Mouse (Mus musculus) heart, adult 2 months (tissue): Measurements from ENCODE around the gene Rims3. TPM values are rescaled to one million over a fixed set of nuclear protein-coding genes. Genes with fewer than 3 reads are reported as not detected.

ENCODE experiments used
- DNase-seq, 2 experiments: peaks; one replicate each; pipeline ENCODE4 v3.0.0; 2021
- H3K27ac ChIP-seq: fragments of 200-600 bp; 2 replicates; pipeline ENCODE4 v1.8.1; 2022
- H3K27me3 ChIP-seq: fragments of 200-500 bp; 2 replicates; pipeline ENCODE4 v1.6.1; 2012; ENCODE audit warnings: mild to moderate bottlenecking, low read length, inconsistent platforms, mixed read lengths; ENCODE audit not compliant: control insufficient read depth, insufficient read depth
- H3K36me3 ChIP-seq: fragments of 200-500 bp; 2 replicates; pipeline ENCODE4 v1.6.1; 2012; ENCODE audit warnings: low read length, inconsistent platforms; ENCODE audit not compliant: control insufficient read depth, insufficient read depth
- H3K4me1 ChIP-seq: fragments of 200-500 bp; 2 replicates; pipeline ENCODE4 v1.6.1; 2011; ENCODE audit warnings: low read length; ENCODE audit not compliant: control insufficient read depth, insufficient read depth
- H3K4me3 ChIP-seq: fragments of 200-600 bp; 2 replicates; pipeline ENCODE4 v1.8.1; 2022
- H3K79me2 ChIP-seq: fragments of 200-500 bp; replicated peaks from 2 replicates; pipeline ENCODE4 v1.6.1; 2012; ENCODE audit warnings: mild to moderate bottlenecking, inconsistent platforms, low read length, moderate library complexity, mixed read lengths; ENCODE audit not compliant: control insufficient read depth, insufficient read depth
- H3K9ac ChIP-seq: fragments of 200-500 bp; 2 replicates; pipeline ENCODE4 v1.6.1; 2012; ENCODE audit warnings: low read depth, mild to moderate bottlenecking, control low read depth, inconsistent platforms, low read length, mixed read lengths
- CTCF ChIP-seq: fragments of 200-600 bp; IDR thresholded peaks from 2 replicates; pipeline ENCODE4 v1.8.1; 2022; ENCODE audit warnings: antibody characterized with exemption, mild to moderate bottlenecking, moderate library complexity
- EP300 ChIP-seq: fragments of 200-500 bp; IDR thresholded peaks from 2 replicates; pipeline ENCODE4 v1.6.1; 2011; ENCODE audit warnings: low read depth, low read length, control low read depth; ENCODE audit not compliant: insufficient read depth
- POLR2A ChIP-seq: fragments of 200-500 bp; IDR thresholded peaks from 2 replicates; pipeline ENCODE4 v1.6.1; 2011; ENCODE audit warnings: mild to moderate bottlenecking, low read depth, low read length, control low read depth; ENCODE audit not compliant: insufficient read depth
- WGBS: fragments of 180-500 bp; shearing (Covaris S2); methylation state at CpG from one replicate; pipeline ENCODE4 v1.1.7; 2018; 5-methylcytosine and 5-hydroxymethylcytosine counted together
- intact Hi-C: fragments of 180-260 bp; cut with DNase I; formaldehyde crosslinking; loops from one replicate; pipeline ENCODE4 v1.15.1; 2025
- polyA plus RNA-seq: library from polyadenylated mRNA; depleted of rRNA; stranded (reverse); fragments of >200 nt; gene quantifications from 2 replicates; pipeline ENCODE4 v1.2.3, GENCODE M21; 2012
- total RNA-seq, 2 experiments: library from RNA; stranded (reverse); gene quantifications; 2 replicates each; pipeline ENCODE4 v1.2.3; 2021

The Rims3 gene
- total and polyA plus RNA-seq, 3 experiments: 0.05 to 0.12 (median 0.05) TPM

DNA sequence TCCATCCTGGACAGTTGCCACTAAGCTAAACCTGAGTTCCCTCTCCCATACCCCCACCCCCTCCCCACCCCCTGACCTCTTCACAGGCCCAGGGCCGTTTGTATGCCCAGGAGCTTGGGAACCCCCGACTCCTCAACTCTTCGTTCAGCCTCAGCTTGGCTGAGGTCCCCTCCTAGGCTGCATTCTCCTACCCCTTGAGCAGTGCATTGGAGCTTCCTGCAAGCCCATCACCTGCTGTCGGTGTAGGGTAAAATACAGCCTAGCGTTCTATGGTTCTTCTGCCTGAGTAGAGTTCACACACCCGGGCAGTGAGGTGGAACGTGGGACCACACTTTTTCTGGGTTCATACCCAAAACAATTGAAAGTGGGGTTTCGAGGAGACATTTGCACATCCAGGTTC is 58.8 kb downstream of the Rims3 start:
- no peak for DNase-seq
- intact Hi-C loops: no loop called here
- Histone ChIP-seq H3K79me2 (no peaks in the 10 kb centered on the region), H3K27ac (no peak overlapping the region), H3K36me3 (no peaks in the 10 kb centered on the region), H3K27me3 (no peaks in the 10 kb centered on the region), H3K4me3 (no peak overlapping the region), H3K9ac (no peak overlapping the region), H3K4me1 (no peaks in the 10 kb centered on the region; the same call in 1 of the 2 replicates)
- 60% methylated on average over 8 of the region's 8 CpGs for WGBS
- TF ChIP-seq CTCF: no peak
- no peak for TF ChIP-seq EP300
- TF ChIP-seq POLR2A: no peak

DNA sequence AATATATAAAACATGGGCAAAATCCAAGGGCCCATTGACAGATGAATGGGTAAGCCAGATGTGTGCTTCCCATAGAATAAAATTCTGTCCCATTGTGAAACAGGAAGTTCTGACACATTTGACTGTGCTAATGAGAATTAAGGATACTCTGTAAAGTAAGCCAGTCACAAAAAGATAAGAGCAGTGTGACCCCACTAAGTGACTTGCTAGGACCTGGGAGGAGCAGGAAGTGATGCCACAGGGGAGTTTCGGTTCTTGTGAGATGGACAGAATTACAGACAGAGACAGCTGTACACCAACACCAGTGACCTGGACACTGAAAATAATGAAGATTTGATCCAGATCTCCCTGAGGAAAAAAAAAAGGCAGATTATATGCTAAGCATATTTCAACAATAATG is 59.2 kb downstream of the Rims3 start:
- Histone ChIP-seq H3K4me1 (no peaks in the 10 kb centered on the region; the same call in 1 of the 2 replicates), H3K9ac (no peak overlapping the region), H3K27ac (no peak overlapping the region), H3K4me3 (no peak overlapping the region), H3K79me2 (no peaks in the 10 kb centered on the region), H3K36me3 (no peaks in the 10 kb centered on the region), H3K27me3 (no peaks in the 10 kb centered on the region)
- WGBS: 16% methylated on average over 1 of the region's 1 CpGs
- TF ChIP-seq CTCF: no peak
- no peak for TF ChIP-seq POLR2A
- no peak for TF ChIP-seq EP300
- intact Hi-C loops: no loop called here
- DNase-seq: no peak

DNA sequence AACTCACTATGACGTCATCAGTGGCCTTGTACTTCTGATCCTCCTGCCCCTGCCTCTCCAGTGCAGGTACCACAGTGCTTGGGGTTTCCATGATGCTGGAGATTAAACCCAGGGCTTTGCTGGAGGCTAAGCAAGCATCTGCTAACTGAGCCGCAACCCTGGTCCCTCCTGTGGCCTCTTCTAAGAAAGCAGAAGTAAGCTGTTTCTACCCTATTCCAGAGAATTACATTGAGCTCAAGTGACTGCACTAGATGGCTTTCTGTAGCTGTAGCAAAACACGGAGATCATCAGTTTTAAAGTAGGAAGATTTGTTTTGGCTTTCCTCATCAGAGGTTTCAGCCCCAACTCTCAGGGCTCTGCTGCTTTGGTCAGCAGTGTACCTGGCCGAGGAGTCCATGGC is 59.9 kb downstream of the Rims3 start:
- no peak overlapping the region for H3K4me3 ChIP-seq
- TF ChIP-seq POLR2A (no peak), EP300 (no peak), CTCF (no peak)
- H3K79me2 ChIP-seq: no peaks in the 10 kb centered on the region
- no peaks in the 10 kb centered on the region for H3K36me3 ChIP-seq
- no peak for DNase-seq
- no peak overlapping the region for H3K27ac ChIP-seq
- H3K4me1 ChIP-seq: no peaks in the 10 kb centered on the region; the same call in 1 of the 2 replicates
- intact Hi-C loops: no loop called here
- H3K27me3 ChIP-seq: no peaks in the 10 kb centered on the region
- 72% methylated on average over 4 of the region's 4 CpGs for WGBS
- H3K9ac ChIP-seq: no peak overlapping the region

DNA sequence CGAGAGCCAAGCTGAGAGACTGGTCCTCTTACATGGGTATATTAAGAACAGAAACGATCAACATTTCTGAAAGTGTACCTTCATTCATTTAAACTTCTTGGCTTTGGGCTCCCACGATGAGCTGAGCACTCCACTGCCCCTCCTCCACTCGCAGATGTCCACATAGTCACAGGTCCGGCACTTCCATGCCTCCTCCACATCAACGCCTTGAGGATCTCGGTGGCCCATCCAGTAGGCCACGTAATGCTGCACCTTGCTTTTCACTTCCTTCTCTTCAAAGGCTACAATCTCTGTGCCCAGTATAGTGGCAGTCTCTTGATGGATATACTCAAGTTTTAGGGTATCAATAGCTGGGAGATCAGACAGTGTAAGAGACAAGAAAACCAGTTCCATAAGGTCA is 66.8 kb downstream of the Rims3 start:
- Histone ChIP-seq H3K4me3 (no peak overlapping the region), H3K9ac (no peak overlapping the region), H3K79me2 (no peaks in the 10 kb centered on the region), H3K36me3 (peaks cover 2% of the 10 kb centered on the region; the same call in 1 of the 2 replicates), H3K4me1 (no peaks in the 10 kb centered on the region; the same call in 1 of the 2 replicates), H3K27me3 (no peaks in the 10 kb centered on the region), H3K27ac (no peak overlapping the region)
- TF ChIP-seq POLR2A: no peak
- TF ChIP-seq EP300: no peak
- no peak for TF ChIP-seq CTCF
- no peak for DNase-seq
- WGBS: 92% methylated on average over 8 of the region's 8 CpGs
- intact Hi-C loops: no loop called here

DNA sequence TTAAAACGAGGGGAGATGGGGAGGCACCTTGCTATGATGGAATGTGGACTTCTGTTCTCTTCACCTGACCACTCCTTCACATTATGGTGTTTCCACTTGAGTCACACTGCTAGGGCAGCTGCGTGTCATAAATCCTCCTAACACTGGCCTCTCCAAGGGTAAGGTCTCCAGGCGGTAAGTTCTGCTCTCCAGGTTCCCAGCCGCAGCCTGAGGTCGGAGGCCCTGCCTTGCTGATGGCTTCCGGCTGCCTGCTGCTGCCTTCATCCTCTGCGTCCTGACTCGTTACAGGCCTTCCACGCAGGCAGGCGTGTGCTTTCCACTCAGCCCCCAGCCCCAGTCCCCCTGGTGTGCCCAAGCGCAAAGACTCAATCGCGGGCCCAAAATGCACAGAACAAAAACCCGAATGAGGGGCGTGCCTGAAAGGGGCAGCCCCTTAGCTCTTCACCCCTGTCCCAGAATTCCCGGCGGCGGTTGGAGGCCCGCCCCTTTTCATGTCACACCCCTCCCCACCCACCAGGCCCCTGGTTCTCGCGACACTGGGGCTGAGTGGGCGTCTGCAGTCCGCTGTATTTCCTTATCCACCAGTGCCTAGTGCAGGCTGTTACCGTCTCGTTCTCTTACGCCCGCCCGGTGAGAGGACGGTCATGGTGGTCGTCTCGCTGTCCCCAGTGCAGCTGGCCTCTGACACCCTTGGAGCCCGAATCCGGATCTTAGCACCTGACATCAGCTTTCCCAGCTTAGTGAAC is 70.1 kb downstream of the Rims3 start, which contains the start of gene Exo5:
TSS of gene Exo5 (minus strand) at position 464 of the 746 bp plus-strand sequence.
- H3K27ac ChIP-seq: peak within 1 kb of the TSS; percentile 82
- peak within 1 kb of the TSS; percentile 80 for H3K9ac ChIP-seq
- no peaks in the 10 kb centered on the region for H3K27me3 ChIP-seq
- peak; percentile 90 to 92 for DNase-seq
- intact Hi-C loops: loop anchor here (1.0 kb wide), 1 partner anchor 27 kb away; the partner anchor contains the start of gene Zfp69
- peak within 1 kb of the TSS; percentile 61 for H3K4me3 ChIP-seq
- WGBS: under 1% methylated on average over 33 of the region's 33 CpGs
- no peaks in the 10 kb centered on the region for H3K79me2 ChIP-seq
- peaks cover 2% of the 10 kb centered on the region; the same call in 1 of the 2 replicates for H3K36me3 ChIP-seq
- H3K4me1 ChIP-seq: no peaks in the 10 kb centered on the region; the same call in 1 of the 2 replicates
- TF ChIP-seq POLR2A (peak; percentile 98), CTCF (no peak), EP300 (0 out of 2 replicates have a peak, but pooled peaks have one; percentile 24)

DNA sequence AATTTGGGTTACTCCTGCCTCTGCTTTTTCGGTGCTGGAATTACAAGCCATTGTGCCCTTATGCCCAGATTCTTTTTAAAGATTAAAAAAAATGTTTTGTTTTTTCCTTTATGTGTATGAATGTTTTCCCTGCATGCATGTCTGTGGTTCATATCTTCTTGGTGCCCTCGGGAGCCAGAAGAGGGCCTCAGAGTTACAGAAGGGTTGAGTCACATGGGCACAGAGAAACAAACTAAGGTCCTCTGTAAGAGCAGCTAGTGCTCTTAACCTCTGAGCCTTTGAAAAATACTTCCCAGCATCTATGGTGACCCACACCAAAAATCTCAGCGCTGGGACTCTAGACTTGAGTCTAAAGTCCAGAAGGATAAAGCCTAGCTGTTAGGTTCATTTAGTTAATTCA is 70.8 kb downstream of the Rims3 start:
- H3K27ac ChIP-seq: peak overlapping the region; percentile 82
- DNase-seq: peak; percentile 25 to 35
- no peaks in the 10 kb centered on the region for H3K79me2 ChIP-seq
- peak overlapping the region; percentile 61 for H3K4me3 ChIP-seq
- intact Hi-C loops: loop anchor here (1.0 kb wide), 1 partner anchor 26 kb away; the partner anchor contains the start of gene Zfp69
- 12% methylated on average over 3 of the region's 3 CpGs for WGBS
- no peaks in the 10 kb centered on the region; the same call in 1 of the 2 replicates for H3K4me1 ChIP-seq
- H3K9ac ChIP-seq: 0 out of 2 replicates have a peak overlapping the region, but pooled peaks have one; percentile 9
- H3K36me3 ChIP-seq: peaks cover 2% of the 10 kb centered on the region; the same call in 1 of the 2 replicates
- H3K27me3 ChIP-seq: no peaks in the 10 kb centered on the region
- TF ChIP-seq EP300: no peak
- TF ChIP-seq CTCF: peak; percentile 55
- no peak for TF ChIP-seq POLR2A
